Mouse (Mus musculus) CD4-positive, CD25-positive, alpha-beta regulatory T cell, adult 9 weeks (primary cell): ENCODE measurements around the gene Adh7. TPM values are rescaled to one million over a fixed set of nuclear protein-coding genes. Genes with fewer than 3 reads are reported as not detected.

Experiments
- polyA plus RNA-seq: library from polyadenylated mRNA; unstranded; fragments of 100-300 nt; shearing (Covaris generic); gene quantifications from one replicate; pipeline ENCODE4 v1.2.1, GENCODE M21; 2017

Adh7 gene
- not detected for polyA plus RNA-seq

DNA sequence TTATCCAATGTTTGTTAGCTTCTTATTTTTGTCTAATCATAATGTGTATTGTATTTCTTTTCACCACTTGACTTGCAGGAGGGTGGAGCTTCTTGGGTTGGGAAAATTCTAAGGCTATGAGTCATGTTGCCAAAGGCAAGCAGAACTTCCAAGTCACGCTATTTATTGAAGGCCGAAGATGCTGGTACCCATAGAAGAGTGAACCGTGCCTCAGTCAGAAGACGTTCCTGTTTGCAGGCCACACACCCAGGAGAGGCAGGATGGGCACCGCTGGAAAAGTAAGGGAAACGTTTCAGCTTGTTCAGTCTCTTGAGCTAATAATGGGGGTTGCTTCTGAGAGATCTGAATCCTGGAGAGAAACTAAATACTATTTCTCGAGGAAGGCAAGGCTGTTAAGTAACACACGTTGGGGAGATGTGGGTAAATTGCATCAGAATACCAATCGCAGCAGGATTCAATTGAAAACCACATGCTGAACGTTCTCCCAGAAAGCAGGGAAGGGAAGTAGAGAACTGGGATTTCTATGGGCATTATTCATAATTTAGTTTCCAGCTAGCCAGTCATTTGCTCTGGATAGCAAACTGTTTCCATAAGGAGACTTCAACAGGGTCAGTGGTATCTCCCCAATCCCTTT lies at the start of gene Adh7:
Adh7 (plus strand) TSS at position 130 of the 634 bp plus-strand sequence.

DNA sequence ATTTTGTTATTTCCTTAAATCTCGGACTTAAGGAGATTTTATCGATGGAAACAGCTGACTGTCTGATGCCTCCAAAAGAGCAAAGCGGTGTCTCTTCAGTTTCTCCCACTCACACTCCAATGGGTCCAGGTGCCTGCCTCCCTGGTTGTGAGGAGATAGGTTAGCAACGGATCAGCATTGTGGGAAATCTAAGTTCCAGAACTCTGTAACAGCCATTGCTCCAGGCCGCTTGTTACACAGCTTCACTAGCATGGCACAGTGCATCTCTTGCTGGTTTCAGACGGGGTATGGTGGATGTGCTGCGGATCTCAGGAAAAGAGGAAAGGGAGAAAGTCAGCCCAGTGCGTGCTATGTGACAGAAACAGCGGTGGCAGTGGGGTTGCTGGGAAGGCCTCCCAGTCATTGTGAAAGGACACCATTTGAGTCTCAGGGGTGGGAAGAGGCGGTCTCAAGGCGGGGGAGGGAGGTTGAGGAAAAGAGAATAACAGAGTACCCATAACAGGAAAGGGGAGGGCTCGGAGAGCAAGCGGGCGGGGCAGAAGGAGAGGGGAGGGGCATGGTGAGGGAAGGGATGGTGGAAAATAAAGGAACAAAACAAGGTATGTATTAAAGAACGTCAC lies 23.8 kb upstream of the Adh7 start, which contains the start of gene 4930579F01Rik:
4930579F01Rik (minus strand) TSS at position 143 of the 620 bp plus-strand sequence.

DNA sequence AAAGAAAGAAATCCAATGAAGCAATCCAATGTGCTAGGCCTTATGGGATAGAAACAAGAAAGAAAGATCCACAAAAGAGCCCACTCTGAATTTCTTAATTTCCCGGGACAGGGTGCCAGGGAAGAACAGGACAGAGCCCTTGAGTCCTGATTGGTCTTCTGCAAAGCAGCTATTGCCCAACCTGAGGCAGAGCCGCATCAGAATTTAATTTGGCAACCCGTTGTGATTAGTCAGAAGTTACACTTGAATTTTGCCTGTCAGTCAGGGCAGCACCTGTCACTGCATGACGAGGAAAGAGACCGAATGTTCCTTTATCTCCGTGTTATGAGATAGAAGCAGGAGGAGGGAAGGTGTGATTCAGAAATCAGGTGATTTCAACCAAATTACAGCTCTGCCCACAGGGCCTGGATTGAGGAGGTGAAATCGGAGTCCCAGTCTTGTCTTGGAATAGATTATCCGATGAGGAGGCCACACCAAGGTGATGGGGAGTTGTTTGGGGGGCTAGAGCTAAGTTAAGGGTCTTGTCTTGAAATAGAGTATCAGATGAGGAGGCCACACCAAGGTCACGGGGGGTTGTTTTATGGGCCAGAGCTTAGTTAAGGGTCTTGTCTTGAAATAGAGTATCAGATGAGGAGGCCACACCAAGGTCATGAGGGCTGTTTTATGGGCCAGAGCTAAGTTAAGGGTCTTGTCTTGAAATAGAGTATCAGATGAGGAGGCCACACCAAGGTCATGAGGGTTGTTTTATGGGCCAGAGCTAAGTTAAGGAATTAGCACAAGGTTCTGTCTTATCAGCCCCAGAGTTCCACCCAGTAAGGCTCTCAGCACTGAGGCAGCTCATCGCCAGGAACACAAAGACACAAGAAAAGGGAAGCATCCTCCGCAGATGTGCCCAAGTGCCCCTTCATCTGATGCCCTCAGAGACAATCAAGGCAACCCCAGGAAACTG lies 43.4 kb downstream of the Adh7 start, which contains the start of gene Adh1:
Adh1 (plus strand) TSS at position 271 of the 949 bp plus-strand sequence.

Other genes starting within 250 kb of the Adh7 start
- 119 TPM for gene Dapp1, start 236.2 kb upstream of the Adh7 start, polyA plus RNA-seq
- gene 1110002E22Rik, start 152.7 kb upstream of the Adh7 start, polyA plus RNA-seq = not detected
- not detected for gene Gm5105, start 150.4 kb upstream of the Adh7 start, polyA plus RNA-seq
- gene Trmt10a, start 74.3 kb upstream of the Adh7 start, polyA plus RNA-seq = 13.3 TPM
- 6.7 TPM for gene Mttp, start 72.8 kb upstream of the Adh7 start, polyA plus RNA-seq
- not detected for gene 4930579F01Rik, start 23.9 kb upstream of the Adh7 start, polyA plus RNA-seq
- gene Adh1, start 43.2 kb downstream of the Adh7 start, polyA plus RNA-seq = 9.0 TPM
- not detected for gene Adh6a, start 95.5 kb downstream of the Adh7 start, polyA plus RNA-seq
- gene Adh6b, start 124.0 kb downstream of the Adh7 start, polyA plus RNA-seq = not detected
- gene Adh4, start 197.7 kb downstream of the Adh7 start, polyA plus RNA-seq = not detected
- 177 TPM for gene Adh5, start 225.3 kb downstream of the Adh7 start, polyA plus RNA-seq